21 mouse cellular contexts compared by ENCODE assay signal in genomic region chr5:52391471-52391870, GRCm38 (mm10). TPM values are rescaled to one million over a fixed set of nuclear protein-coding genes. Genes with fewer than 3 reads are reported as not detected.
DNase-seq lines count a peak whose midpoint lies in the region; ATAC-seq and TF ChIP-seq lines count a peak whose summit lies in the region.
"Had no signal": no experiment of that assay in that cellular context is flagged by ENCODE, and none has a peak within 500 bp of the region (broad histone marks: within the 10 kb centered on the region; RNA-seq: fewer than 3 reads in every experiment).

No protein-coding gene starts in this region.

- H3K4me2 ChIP-seq in kidney, postnatal 0 days (ENCODE audit: low read length), result peak overlapping the region; percentile 1; the same call in 1 of the 2 replicates
- no peak overlapping the region for H3K4me2 ChIP-seq in kidney, embryonic 16.5 days (replicated peaks; ENCODE audit: low read depth, low read length)
- H3K4me2 ChIP-seq in neural tube, embryonic 14.5 days (ENCODE audit: low read depth, low read length), result peak overlapping the region; percentile 14; the same call in 1 of the 2 replicates
- no peak overlapping the region for H3K4me2 ChIP-seq in neural tube, embryonic 15.5 days
- H3K4me2 ChIP-seq: hindbrain, embryonic 15.5 days; limb, embryonic 15.5 days had no signal

- H3K4me1 ChIP-seq in kidney, postnatal 0 days (replicated peaks; ENCODE audit: insufficient read depth, low read length), result no peaks in the 10 kb centered on the region
- no peaks in the 10 kb centered on the region for H3K4me1 ChIP-seq in kidney, embryonic 16.5 days (ENCODE audit: insufficient read depth, low read length)
- H3K4me1 ChIP-seq in neural tube, embryonic 14.5 days (ENCODE audit: control insufficient read depth, insufficient read depth, low read length), result no peaks in the 10 kb centered on the region
- peaks cover 3% of the 10 kb centered on the region; the same call in 1 of the 2 replicates for H3K4me1 ChIP-seq in neural tube, embryonic 15.5 days
- H3K4me1 ChIP-seq: limb, embryonic 15.5 days; megakaryocyte, embryonic 14.5 days had no signal

- 66% methylated on average over 16 of the region's 16 CpGs for WGBS in kidney, postnatal 0 days
- WGBS in kidney, embryonic 16.5 days, result 70% methylated on average over 16 of the region's 16 CpGs
- WGBS in neural tube, embryonic 14.5 days, result 72% methylated on average over 16 of the region's 16 CpGs
- 73% methylated on average over 16 of the region's 16 CpGs for WGBS in neural tube, embryonic 15.5 days

- H3K27me3 ChIP-seq in kidney, postnatal 0 days (ENCODE audit: insufficient read depth, low read length), result no peaks in the 10 kb centered on the region
- H3K27me3 ChIP-seq in kidney, embryonic 16.5 days (ENCODE audit: insufficient read depth, low read length), result no peaks in the 10 kb centered on the region
- H3K27me3 ChIP-seq in neural tube, embryonic 14.5 days (ENCODE audit: control insufficient read depth, insufficient read depth, low read length), result no peaks in the 10 kb centered on the region
- no peaks in the 10 kb centered on the region for H3K27me3 ChIP-seq in neural tube, embryonic 15.5 days (replicated peaks)
- H3K27me3 ChIP-seq: hindbrain, embryonic 15.5 days; limb, embryonic 15.5 days; megakaryocyte, embryonic 14.5 days had no signal

- no peak for DNase-seq in kidney, postnatal 0 days (ENCODE audit: low spot score)
- DNase-seq in left cerebral cortex, postnatal 36 days (ENCODE audit: low spot score in 2 of 2), result peak; percentile 53 to 66
- no peak for DNase-seq in spleen, postnatal 4 days (ENCODE audit: low spot score in 2 of 2)
- DNase-seq in layer of hippocampus, postnatal 14 days (ENCODE audit: low spot score in 2 of 2), result no peak
- DNase-seq: adrenal gland, postnatal 10 days; cerebellum, adult 2 months; forebrain, postnatal 0 days; gastrocnemius, postnatal 25 days; kidney, postnatal 14 days; lung, postnatal 14 days; retina, postnatal 1 day; thymus, postnatal 4 days had no signal

- no peak for ATAC-seq in kidney, postnatal 0 days (replicated peaks; ENCODE audit: low FRiP score, low read depth)
- no peak for ATAC-seq in kidney, embryonic 16.5 days (ENCODE audit: low FRiP score, low TSS enrichment)
- ATAC-seq in neural tube, embryonic 14.5 days (ENCODE audit: low read depth), result no peak
- ATAC-seq in neural tube, embryonic 15.5 days (ENCODE audit: low FRiP score), result no peak
- ATAC-seq: forebrain, postnatal 0 days; intestine, postnatal 0 days had no signal

- H3K4me3 ChIP-seq in kidney, postnatal 0 days (replicated peaks; ENCODE audit: low read depth, low read length), result no peak overlapping the region
- H3K4me3 ChIP-seq in kidney, embryonic 16.5 days (ENCODE audit: low read length), result no peak overlapping the region
- no peak overlapping the region for H3K4me3 ChIP-seq in neural tube, embryonic 14.5 days (ENCODE audit: low read depth, low read length)
- H3K4me3 ChIP-seq in neural tube, embryonic 15.5 days (replicated peaks), result no peak overlapping the region
- H3K4me3 ChIP-seq: hindbrain, embryonic 15.5 days; limb, embryonic 15.5 days; megakaryocyte, embryonic 14.5 days had no signal

- no peak overlapping the region for H3K27ac ChIP-seq in kidney, postnatal 0 days
- no peak overlapping the region for H3K27ac ChIP-seq in kidney, embryonic 16.5 days (ENCODE audit: low read length)
- H3K27ac ChIP-seq in neural tube, embryonic 14.5 days (ENCODE audit: low read depth, low read length), result no peak overlapping the region
- no peak overlapping the region for H3K27ac ChIP-seq in neural tube, embryonic 15.5 days (replicated peaks)
- H3K27ac ChIP-seq: hindbrain, embryonic 15.5 days; limb, embryonic 15.5 days had no signal

- intact Hi-C loops in left cerebral cortex, postnatal 36 days (cut with DNase I), result loop anchor here (5.0 to 10.0 kb wide), 4 partner anchors 81 to 274 kb away; partner anchors contain the start of genes Ccdc149 and Dhx15

- H3K9me3 ChIP-seq in kidney, postnatal 0 days (replicated peaks; ENCODE audit: low read length), result no peaks in the 10 kb centered on the region
- 0 out of 2 replicates have a peak, but pooled peaks cover 4% of the 10 kb centered on the region for H3K9me3 ChIP-seq in kidney, embryonic 16.5 days (ENCODE audit: low read length)
- no peaks in the 10 kb centered on the region for H3K9me3 ChIP-seq in neural tube, embryonic 14.5 days (ENCODE audit: control insufficient read depth, low read length)
- H3K9me3 ChIP-seq in neural tube, embryonic 15.5 days (replicated peaks), result no peaks in the 10 kb centered on the region
- H3K9me3 ChIP-seq: hindbrain, embryonic 15.5 days; limb, embryonic 15.5 days had no signal

- no peak for TF ChIP-seq CTCF in kidney, postnatal 0 days (IDR thresholded peaks at IDR 0.05; ENCODE audit: low read depth)

- no peak overlapping the region for H3K9ac ChIP-seq in kidney, postnatal 0 days (ENCODE audit: low read depth, low read length)
- H3K9ac ChIP-seq in kidney, embryonic 16.5 days (replicated peaks; ENCODE audit: low read length), result no peak overlapping the region
- no peak overlapping the region for H3K9ac ChIP-seq in neural tube, embryonic 14.5 days (replicated peaks; ENCODE audit: low read depth, low read length)
- H3K9ac ChIP-seq in neural tube, embryonic 15.5 days (replicated peaks), result no peak overlapping the region
- H3K9ac ChIP-seq: forebrain, postnatal 0 days; hindbrain, embryonic 15.5 days; limb, embryonic 15.5 days had no signal

- 0 out of 2 replicates have a peak, but pooled peaks cover 4% of the 10 kb centered on the region for H3K36me3 ChIP-seq in kidney, postnatal 0 days (ENCODE audit: insufficient read depth, low read length)
- H3K36me3 ChIP-seq in kidney, embryonic 16.5 days (ENCODE audit: insufficient read depth, low read length), result no peaks in the 10 kb centered on the region
- no peaks in the 10 kb centered on the region for H3K36me3 ChIP-seq in neural tube, embryonic 14.5 days (ENCODE audit: control insufficient read depth, insufficient read depth, low read length)
- H3K36me3 ChIP-seq in neural tube, embryonic 15.5 days, result peaks cover 8% of the 10 kb centered on the region
- H3K36me3 ChIP-seq: limb, embryonic 15.5 days had no signal

RNA-seq across cellular contexts. Expression of gene Sod3, which starts 27.9 kb away (rescaled TPM):
- 70.5 and 71.0 TPM in 2 replicates for polyA plus RNA-seq in kidney, postnatal 0 days (2015; fragmentation: Nextera tagmentation; extraction: Ambion mirVana)
- 28.1 and 28.2 TPM in 2 replicates for polyA plus RNA-seq in kidney, embryonic 16.5 days (2015; fragmentation: Nextera tagmentation; extraction: Ambion mirVana)
- 0.92 and 2.0 TPM in 2 replicates for polyA plus RNA-seq in neural tube, embryonic 14.5 days (2014; fragmentation: Nextera tagmentation; extraction: Ambion mirVana)
- polyA plus RNA-seq in neural tube, embryonic 15.5 days (2015; fragmentation: Nextera tagmentation; extraction: Ambion mirVana), result 2.9 and 3.0 TPM in 2 replicates
- 1 to 10 TPM; 6.3 to 7.0 TPM for total RNA-seq in left cerebral cortex, postnatal 36 days (2021)
- 1 to 10 TPM; 6.2 to 7.3 TPM for total RNA-seq in layer of hippocampus, postnatal 14 days (2021)
- total RNA-seq: monocyte, adult 5-6 weeks; neutrophil, adult 5-6 weeks had no signal

Comparison
In these comparisons a context has a peak if more than half of its experiments do, and no peak if none do; other contexts are left out.
1. H3K4me2 ChIP-seq: peak in kidney, postnatal 0 days (single experiment) and neural tube, embryonic 14.5 days (single experiment); none in kidney, embryonic 16.5 days (single experiment) and neural tube, embryonic 15.5 days (single experiment).
2. DNase-seq: peak in left cerebral cortex, postnatal 36 days (2 of 2); none in kidney, postnatal 0 days (single experiment), spleen, postnatal 4 days (0 of 2) and layer of hippocampus, postnatal 14 days (0 of 2).